Mouse (Mus musculus) 3134 (cell line): Measurements from ENCODE around the gene Ctr9.

Source experiments
- DNase-seq: peaks from one replicate; pipeline ENCODE4 v3.0.0-alpha.2; 2011; ENCODE audit warnings: low spot score; ENCODE audit not compliant: insufficient read length; ENCODE audit errors: extremely low read depth

Ctr9 gene

GRCm38 (mm10) chr7:111029046-111029553 lies 349 bp downstream of the Ctr9 start:
- no peak for DNase-seq

- DNase-seq: no peak
These were observed 20.2 kb downstream of the Ctr9 start for GRCm38 (mm10) chr7:111048920-111049319.

- DNase-seq: no peak
These were observed 21.1 kb downstream of the Ctr9 start for GRCm38 (mm10) chr7:111049652-111050421.

GRCm38 (mm10) chr7:111055221-111055620 lies 26.5 kb downstream of the Ctr9 start:
- no peak for DNase-seq

GRCm38 (mm10) chr7:111055984-111056657 lies 27.4 kb downstream of the Ctr9 start:
- no peak for DNase-seq

GRCm38 (mm10) chr7:111059527-111059926 lies 30.8 kb downstream of the Ctr9 start:
- DNase-seq: no peak

- no peak for DNase-seq
These were observed 34.2 kb downstream of the Ctr9 start for GRCm38 (mm10) chr7:111062971-111063370.

GRCm38 (mm10) chr7:111068181-111068580 lies 39.4 kb downstream of the Ctr9 start:
- DNase-seq: no peak

DNA sequence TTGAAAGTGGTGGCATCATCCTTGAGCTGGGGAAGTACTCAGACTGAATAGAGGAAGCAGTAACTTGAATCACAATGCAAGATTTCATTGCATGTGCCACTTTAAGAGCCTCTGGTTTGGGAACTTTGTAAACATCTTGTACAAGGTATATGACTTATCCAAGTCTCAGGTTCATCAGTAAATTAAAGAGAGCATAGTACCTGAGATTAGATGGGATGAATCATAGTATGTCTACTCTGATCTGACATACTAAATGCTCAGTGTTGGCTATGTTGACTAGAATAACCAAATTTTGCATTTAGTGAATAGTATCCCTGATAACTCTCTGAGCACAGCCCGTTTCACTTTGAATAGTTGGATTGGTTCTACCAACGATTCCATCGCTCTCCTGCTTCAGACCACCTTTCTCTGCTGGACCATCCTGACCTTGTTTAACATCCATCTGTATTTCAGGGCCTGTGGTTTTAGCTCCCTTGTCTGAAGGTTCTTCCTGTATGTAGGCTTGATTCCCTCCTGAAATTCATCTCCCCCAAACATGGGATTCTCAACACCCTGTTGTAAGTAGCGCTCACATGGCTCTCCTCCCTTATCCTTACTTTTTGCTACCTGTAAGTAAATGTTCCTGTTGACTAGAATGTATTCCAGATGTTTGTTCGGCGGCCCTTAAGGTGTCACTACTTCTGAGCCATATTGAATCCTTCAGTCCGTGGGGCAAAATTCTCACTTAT lies 40.9 kb downstream of the Ctr9 start:
- no peak for DNase-seq

- DNase-seq: no peak
These were observed 41.4 kb downstream of the Ctr9 start for GRCm38 (mm10) chr7:111070167-111070496.

DNA sequence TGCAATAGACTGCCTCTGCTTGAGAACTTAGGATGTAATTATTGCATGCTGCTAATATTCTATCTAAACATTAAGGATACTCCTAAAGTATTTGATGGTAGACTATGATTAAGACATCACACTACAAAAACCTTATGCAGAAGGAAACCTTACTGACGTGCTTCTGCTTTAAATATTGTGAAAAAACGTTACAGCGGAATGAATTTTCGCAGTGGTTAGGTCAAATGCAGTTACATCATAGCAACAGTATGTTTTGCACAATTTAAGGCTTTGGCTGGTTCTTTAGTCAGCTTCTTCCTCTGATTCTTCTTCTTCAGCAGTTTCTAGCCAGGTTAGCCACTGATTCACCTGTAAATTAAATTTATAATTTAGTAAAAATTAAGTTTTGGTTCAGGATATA lies 43.7 kb downstream of the Ctr9 start:
- DNase-seq: no peak

- DNase-seq: no peak
These were observed 46.5 kb downstream of the Ctr9 start for GRCm38 (mm10) chr7:111075288-111075687.

- no peak for DNase-seq
These were observed 49.5 kb downstream of the Ctr9 start for GRCm38 (mm10) chr7:111078271-111078670.

GRCm38 (mm10) chr7:111080026-111080425 lies 51.3 kb downstream of the Ctr9 start:
- no peak for DNase-seq

GRCm38 (mm10) chr7:111080876-111081275 lies 52.1 kb downstream of the Ctr9 start:
- no peak for DNase-seq

DNA sequence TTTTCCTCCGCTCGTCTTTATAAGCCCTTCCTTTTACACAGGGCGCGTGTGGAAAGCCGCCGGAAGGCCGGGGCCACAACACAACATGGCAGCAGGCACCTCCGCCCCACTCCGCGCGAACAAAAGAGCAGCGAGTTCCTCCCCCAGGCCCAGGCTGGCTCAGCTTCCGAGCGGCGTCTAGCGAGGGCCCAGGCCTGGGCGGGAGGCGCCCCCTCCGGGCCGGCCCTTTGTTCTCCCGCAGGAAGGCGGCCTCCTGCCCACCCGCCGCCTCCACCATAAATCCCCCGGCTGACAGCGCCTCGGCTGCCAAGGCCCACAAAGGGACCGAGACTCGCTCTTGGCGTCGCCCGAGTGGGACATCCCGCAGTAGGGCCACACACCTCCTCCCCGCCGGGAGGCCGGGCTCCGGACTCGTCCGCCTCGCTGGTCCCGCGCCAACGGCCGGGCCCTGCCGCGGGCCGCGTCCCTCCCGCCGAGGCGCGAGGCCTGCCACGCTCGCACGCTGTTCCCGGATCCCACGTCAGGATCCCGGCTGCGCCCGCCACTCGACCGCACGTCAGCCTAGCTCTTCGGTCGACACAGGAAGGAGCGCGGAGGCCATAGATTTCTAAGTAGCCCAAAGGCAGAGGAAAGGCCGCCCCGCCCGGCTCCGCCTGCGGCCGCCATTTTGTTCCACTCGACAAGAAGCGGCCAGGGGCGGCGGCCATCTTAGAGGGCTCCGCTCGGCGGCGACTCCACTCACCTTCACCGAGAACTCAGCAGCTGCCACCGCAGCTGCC lies 53.5 kb downstream of the Ctr9 start:
- DNase-seq: peak; percentile 92

- peak; percentile 99 for DNase-seq
These were observed 54.3 kb downstream of the Ctr9 start, which contains the start of gene Eif4g2 for GRCm38 (mm10) chr7:111082822-111083732. Eif4g2 (minus strand) TSS chr7:111083030.

DNA sequence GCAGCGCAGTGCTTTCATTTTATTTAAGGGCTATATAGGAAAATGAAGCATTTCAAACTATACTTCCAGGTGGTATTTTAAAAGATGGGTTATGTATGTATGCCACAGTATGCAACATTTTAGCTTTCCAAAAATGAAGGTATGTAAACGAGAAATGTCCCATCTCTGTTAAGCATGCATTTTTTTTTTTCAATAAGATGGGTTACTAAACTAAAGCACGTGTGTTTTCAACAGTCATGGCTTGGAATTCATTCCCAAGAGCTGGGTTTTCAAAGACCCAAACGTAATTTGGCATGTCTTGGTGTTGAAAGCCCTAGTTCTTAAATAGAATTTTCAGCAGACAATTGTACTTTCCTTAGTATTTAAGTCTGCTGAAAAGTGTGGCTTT lies 55.0 kb downstream of the Ctr9 start:
- DNase-seq: no peak

DNA sequence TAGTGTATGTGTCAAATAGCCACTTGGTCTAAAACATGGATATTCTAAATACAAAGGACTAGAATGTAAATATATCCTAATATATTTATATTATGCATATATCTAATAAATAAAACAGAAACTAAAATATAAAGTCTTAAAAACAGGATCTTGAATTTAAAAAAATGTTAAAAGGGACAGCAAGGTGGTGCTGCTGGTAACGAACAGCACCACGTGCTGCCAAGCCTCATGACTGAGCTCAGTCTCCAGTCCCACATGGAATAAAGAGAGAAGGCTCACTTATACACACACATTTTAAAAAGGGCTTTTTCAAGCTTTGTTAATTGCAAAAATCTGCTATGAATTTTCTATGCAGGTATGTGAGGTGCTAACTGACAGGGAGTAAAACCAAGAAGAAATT lies 55.7 kb downstream of the Ctr9 start:
- DNase-seq: no peak

DNA sequence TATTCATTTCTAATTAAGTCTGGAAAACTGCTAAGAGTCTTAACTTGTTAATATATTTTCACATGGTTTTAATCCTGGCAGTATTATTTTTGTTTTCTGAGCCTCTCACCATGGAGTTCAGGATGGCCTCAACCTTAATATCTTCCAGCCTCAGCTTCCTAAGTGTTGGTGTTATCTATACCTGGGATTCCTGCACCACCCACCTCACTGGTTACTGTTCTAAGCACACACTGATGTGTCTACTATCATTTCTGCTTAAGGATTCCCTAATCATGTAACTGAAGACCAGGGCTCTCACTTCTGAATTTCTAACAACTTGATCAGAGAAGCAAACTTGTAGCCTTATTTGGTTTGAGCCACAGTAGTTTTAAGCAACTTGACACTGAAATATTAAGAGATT lies 56.4 kb downstream of the Ctr9 start:
- DNase-seq: no peak
